Mouse (Mus musculus) splenic B cell, adult 2 months (primary cell): ENCODE data around the gene Olfr1357.

ENCODE experiments used
- DNase-seq: peaks from one replicate; pipeline ENCODE4 v3.0.0-alpha.2; 2011; ENCODE audit warnings: low read depth, low spot score
- H3K27me3 ChIP-seq: 2 replicates; pipeline ENCODE4 v1.6.1; 2012; ENCODE audit warnings: mild to moderate bottlenecking, low read length, moderate library complexity, mixed read lengths; ENCODE audit not compliant: control insufficient read depth, poor library complexity, insufficient read depth, severe bottlenecking
- H3K36me3 ChIP-seq: 2 replicates; pipeline ENCODE4 v1.6.1; 2012; ENCODE audit warnings: mild to moderate bottlenecking, low read length, moderate library complexity, mixed read lengths; ENCODE audit not compliant: control insufficient read depth, poor library complexity, insufficient read depth, severe bottlenecking

The Olfr1357 gene

GRCm38 (mm10) chr10:78590744-78591143 lies 27.1 kb downstream of the Olfr1357 start:
- Histone ChIP-seq H3K36me3 (no peaks in the 10 kb centered on the region), H3K27me3 (no peaks in the 10 kb centered on the region)
- DNase-seq, result no peak

GRCm38 (mm10) chr10:78589901-78590300 lies 28.0 kb downstream of the Olfr1357 start:
- H3K36me3 ChIP-seq, result no peaks in the 10 kb centered on the region
- DNase-seq, result no peak

DNA sequence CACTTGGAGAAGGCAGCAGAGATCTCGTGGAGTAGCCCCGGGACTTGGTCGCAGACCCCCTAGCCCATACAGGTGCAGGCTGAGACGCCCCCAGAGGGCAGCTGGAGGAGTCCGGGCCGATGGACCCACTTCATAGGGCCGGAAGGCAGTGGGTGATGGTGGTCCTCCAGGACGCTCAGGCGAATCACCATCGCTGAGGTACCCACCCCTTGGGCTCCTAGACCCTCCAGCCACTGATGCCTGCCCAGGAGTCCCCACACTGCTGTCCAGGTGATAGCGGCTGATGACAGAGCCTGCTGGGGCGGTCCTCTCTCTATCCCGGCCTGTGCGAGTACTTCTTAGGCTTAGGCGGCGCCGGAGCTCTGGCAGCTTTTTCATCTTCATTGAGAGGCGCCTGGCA lies 28.6 kb downstream of the Olfr1357 start:
- DNase-seq, result no peak
- no peaks in the 10 kb centered on the region for H3K27me3 ChIP-seq
- no peaks in the 10 kb centered on the region for H3K36me3 ChIP-seq

More at GRCm38 (mm10) chr10:78589901-78590300, 28.0 kb downstream of the Olfr1357 start:
- H3K27me3 ChIP-seq, result no peaks in the 10 kb centered on the region

DNA sequence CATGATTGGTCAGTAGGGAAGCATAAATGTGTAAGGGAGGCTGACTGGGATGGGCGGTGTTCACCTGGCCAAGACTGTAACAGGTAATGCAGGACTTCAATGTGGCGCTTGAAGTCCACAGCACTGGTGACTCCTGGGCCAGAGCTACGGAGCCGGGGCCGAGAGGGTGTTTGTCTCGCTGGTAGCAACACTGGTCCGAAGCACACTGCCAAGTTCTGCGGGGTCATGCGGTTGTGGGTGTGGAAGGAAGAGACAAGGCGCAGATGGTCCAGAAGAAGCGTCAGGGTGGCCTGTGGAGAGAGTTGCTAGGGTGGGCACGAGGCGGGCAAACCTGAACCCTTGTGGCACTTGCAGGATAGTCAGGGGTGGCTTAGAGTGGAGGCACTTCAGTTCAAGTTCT lies 31.8 kb downstream of the Olfr1357 start:
- Histone ChIP-seq H3K36me3 (peaks cover 5% of the 10 kb centered on the region), H3K27me3 (no peaks in the 10 kb centered on the region)
- DNase-seq, result no peak

DNA sequence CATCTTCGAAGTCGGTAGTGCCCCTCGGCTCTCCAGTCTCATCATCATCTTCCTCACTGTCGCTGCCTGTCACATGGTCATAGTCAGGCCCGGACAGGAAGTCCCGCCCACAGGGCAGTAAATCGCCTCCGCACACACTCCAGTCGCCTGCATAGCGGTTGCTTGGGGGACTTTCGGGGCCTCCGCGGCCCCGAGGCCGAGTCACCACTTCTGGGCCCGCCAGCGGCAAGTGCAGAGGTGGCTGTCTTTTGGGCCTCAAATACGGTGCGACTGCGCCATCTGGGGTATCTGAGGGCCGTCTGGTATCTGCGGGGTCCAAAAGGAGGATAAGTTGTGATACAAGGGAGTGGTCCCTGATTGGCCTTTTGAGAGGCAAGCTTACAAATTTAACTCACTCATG lies 32.3 kb downstream of the Olfr1357 start:
- H3K27me3 ChIP-seq, result no peaks in the 10 kb centered on the region
- peaks cover 8% of the 10 kb centered on the region for H3K36me3 ChIP-seq
- DNase-seq, result no peak

DNA sequence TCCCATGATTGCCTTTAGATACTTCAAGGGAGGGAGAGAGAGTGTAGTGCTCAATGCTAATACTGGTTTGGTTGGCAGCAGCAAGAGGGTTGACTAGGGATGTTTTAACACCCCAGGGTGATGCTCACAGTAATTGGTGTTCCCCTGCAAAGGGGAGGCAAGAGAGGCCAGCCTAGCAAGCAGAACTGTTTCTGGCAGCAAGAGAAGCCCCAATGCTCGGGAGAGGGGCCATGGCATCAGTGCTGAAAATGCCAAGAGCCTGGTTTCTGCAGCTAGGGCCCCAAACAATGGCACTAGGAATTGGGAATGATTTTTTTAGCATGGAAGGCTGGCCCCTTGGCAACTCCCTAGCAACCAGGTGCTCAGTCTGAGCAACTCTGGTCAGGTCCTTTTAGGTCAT lies 32.9 kb downstream of the Olfr1357 start:
- Histone ChIP-seq H3K27me3 (no peaks in the 10 kb centered on the region), H3K36me3 (peaks cover 8% of the 10 kb centered on the region)
- DNase-seq, result no peak

- Histone ChIP-seq H3K36me3 (peaks cover 13% of the 10 kb centered on the region), H3K27me3 (no peaks in the 10 kb centered on the region)
- no peak for DNase-seq
Observed at GRCm38 (mm10) chr10:78583939-78584338, 33.9 kb downstream of the Olfr1357 start.

GRCm38 (mm10) chr10:78583347-78583746 lies 34.5 kb downstream of the Olfr1357 start:
- DNase-seq, result no peak
- no peaks in the 10 kb centered on the region for H3K27me3 ChIP-seq
- H3K36me3 ChIP-seq, result peaks cover 13% of the 10 kb centered on the region

GRCm38 (mm10) chr10:78581121-78581520 lies 36.8 kb downstream of the Olfr1357 start:
- peaks cover 15% of the 10 kb centered on the region for H3K36me3 ChIP-seq
- DNase-seq, result no peak
- no peaks in the 10 kb centered on the region for H3K27me3 ChIP-seq

DNA sequence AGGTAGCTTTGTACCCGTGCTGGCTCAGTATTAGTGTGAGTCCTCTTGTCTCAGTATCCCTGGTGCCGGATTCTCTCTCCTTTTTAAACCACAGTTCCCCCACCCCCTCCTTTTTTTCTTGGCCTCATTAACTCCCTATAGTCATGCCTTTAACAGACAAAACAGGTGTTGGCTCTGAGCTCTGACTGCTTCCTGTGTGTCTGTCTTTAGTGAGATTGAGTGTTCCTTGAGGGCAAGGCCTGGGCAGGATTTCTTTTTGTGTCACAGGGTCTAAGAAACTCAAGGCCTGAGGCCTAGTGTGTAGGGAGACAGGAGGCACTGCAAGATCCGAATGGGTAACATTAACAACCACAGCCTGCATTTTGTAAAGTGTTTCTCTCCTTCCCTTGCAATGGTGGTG lies 39.7 kb downstream of the Olfr1357 start:
- DNase-seq, result no peak
- H3K27me3 ChIP-seq, result no peaks in the 10 kb centered on the region

GRCm38 (mm10) chr10:78576435-78577184 lies 41.3 kb downstream of the Olfr1357 start:
- Histone ChIP-seq H3K36me3 (peaks cover 11% of the 10 kb centered on the region), H3K27me3 (no peaks in the 10 kb centered on the region)
- no peak for DNase-seq

More for the DNA sequence above, 39.7 kb downstream of the Olfr1357 start:
- H3K36me3 ChIP-seq, result peaks cover 13% of the 10 kb centered on the region

GRCm38 (mm10) chr10:78575690-78576089 lies 42.2 kb downstream of the Olfr1357 start:
- peaks cover 7% of the 10 kb centered on the region; the same call in 1 of the 2 replicates for H3K36me3 ChIP-seq
- H3K27me3 ChIP-seq, result no peaks in the 10 kb centered on the region
- DNase-seq, result no peak

GRCm38 (mm10) chr10:78575105-78575632 lies 42.7 kb downstream of the Olfr1357 start:
- no peak for DNase-seq
- H3K27me3 ChIP-seq, result no peaks in the 10 kb centered on the region

DNA sequence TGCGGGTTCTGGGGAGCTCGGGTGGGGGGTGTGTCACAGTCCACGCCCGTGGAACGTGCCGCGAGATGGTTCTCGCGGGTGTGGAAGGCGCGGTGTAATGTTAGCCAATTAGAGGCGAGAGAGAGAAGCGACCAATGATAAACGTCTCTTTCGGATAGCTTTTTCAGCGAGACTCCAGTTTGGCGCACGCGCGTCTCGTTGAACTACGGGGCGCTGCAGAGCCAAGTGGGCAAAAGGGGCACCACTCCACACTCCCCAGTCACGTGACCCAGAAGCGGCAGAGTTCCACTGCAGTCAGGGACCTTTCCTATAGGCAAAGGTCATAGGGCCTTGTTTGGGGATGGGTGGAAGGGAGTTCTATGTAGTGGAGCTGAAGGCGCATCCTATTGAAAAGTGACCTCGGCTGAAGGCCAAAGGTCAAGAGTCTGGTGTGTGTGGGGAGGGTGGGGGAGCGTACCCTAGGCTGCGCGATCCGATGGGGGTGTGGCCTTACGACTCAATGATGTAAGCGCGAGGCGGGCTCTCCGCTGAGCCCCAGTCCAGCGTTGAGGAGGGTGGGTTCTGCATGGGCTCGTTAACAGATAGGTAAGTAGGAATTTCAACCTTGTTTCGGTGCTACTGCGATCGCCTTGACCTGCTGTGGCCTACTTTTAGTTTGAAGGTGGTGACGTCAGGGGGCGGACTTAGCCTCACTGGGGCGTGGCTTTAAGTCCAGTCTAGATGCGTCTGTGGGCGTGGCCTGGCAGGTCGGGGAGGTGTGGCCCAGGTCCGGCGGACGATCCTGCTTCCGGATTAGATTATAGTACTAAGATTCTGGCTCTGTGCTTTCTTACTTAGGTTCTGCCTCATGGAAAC lies 43.4 kb downstream of the Olfr1357 start, which contains the start of gene Ilvbl:
TSS of gene Ilvbl (plus strand) at position 97 of the 855 bp plus-strand sequence.
- H3K27me3 ChIP-seq, result no peaks in the 10 kb centered on the region
- peak; percentile 98 for DNase-seq

More at GRCm38 (mm10) chr10:78575105-78575632, 42.7 kb downstream of the Olfr1357 start:
- H3K36me3 ChIP-seq, result peaks cover 7% of the 10 kb centered on the region; the same call in 1 of the 2 replicates

GRCm38 (mm10) chr10:78573226-78573625 lies 44.6 kb downstream of the Olfr1357 start:
- Histone ChIP-seq H3K36me3 (0 out of 2 replicates have a peak, but pooled peaks cover 1% of the 10 kb centered on the region), H3K27me3 (no peaks in the 10 kb centered on the region)
- no peak for DNase-seq

More for the DNA sequence above, 43.4 kb downstream of the Olfr1357 start, which contains the start of gene Ilvbl:
- H3K36me3 ChIP-seq, result peaks cover 4% of the 10 kb centered on the region; the same call in 1 of the 2 replicates
